Mouse (Mus musculus) ES-E14 (cell line): ENCODE measurements around the gene Ssb. TPM values are rescaled to one million over a fixed set of nuclear protein-coding genes. Genes with fewer than 3 reads are reported as not detected.
A peak's percentile ranks its signal among the peaks of the same experiment; 100 is the strongest.

Experiments
- DNase-seq: peaks from one replicate; pipeline ENCODE4 v3.0.0-alpha.2; 2013; ENCODE audit warnings: low read depth, low spot score
- H3K27ac ChIP-seq: 2 replicates; pipeline ENCODE4 v1.5.1; 2012; ENCODE audit warnings: low read depth, mild to moderate bottlenecking, low read length, moderate library complexity, mixed read lengths; ENCODE audit not compliant: poor library complexity, insufficient read depth, severe bottlenecking
- H3K36me3 ChIP-seq: 2 replicates; pipeline ENCODE4 v1.6.1; 2012; ENCODE audit warnings: mild to moderate bottlenecking, low read length, moderate library complexity, mixed read lengths; ENCODE audit not compliant: control insufficient read depth, poor library complexity, insufficient read depth, severe bottlenecking
- H3K4me1 ChIP-seq, 2 experiments: fragments of 150-350 bp in 1 of 2; sonication (generic) in 1 of 2; 2 replicates each; pipeline ENCODE4 v1.6.1; 2012; ENCODE audit warnings: low read length in 2 of 2, mild to moderate bottlenecking in 1 of 2, mixed read lengths in 1 of 2; ENCODE audit not compliant: control insufficient read depth in 2 of 2, insufficient read depth in 2 of 2, poor library complexity in 1 of 2
- H3K4me3 ChIP-seq, 2 experiments: fragments of 150-350 bp in 1 of 2; sonication (generic) in 1 of 2; 2 replicates each; pipeline ENCODE4 v1.5.1; 2012; ENCODE audit warnings: low read length in 2 of 2, low read depth in 1 of 2, mild to moderate bottlenecking in 1 of 2, mixed read lengths in 1 of 2; ENCODE audit not compliant: insufficient read depth in 1 of 2, poor library complexity in 1 of 2, severe bottlenecking in 1 of 2
- H3K9ac ChIP-seq: 2 replicates; pipeline ENCODE4 v1.6.1; 2012; ENCODE audit warnings: low read depth, mild to moderate bottlenecking, low read length, mixed read lengths; ENCODE audit not compliant: poor library complexity, insufficient read depth, severe bottlenecking
- H3K9me3 ChIP-seq: fragments of 150-350 bp; sonication (generic); 2 replicates; pipeline ENCODE4 v1.6.1; 2012; ENCODE audit warnings: low read depth, mild to moderate bottlenecking, low read length; ENCODE audit not compliant: control insufficient read depth, insufficient read depth
- CHD2 ChIP-seq: IDR thresholded peaks from 2 replicates; pipeline ENCODE4 v1.6.1; 2014; ENCODE audit warnings: mild to moderate bottlenecking, low read depth, low read length, inconsistent platforms
- HCFC1 ChIP-seq: IDR thresholded peaks from 2 replicates; pipeline ENCODE4 v1.6.1; 2012; ENCODE audit warnings: low read length, inconsistent platforms, borderline replicate concordance; ENCODE audit not compliant: insufficient read depth
- MAFK ChIP-seq: IDR thresholded peaks from 2 replicates; pipeline ENCODE4 v1.6.1; 2014; ENCODE audit warnings: mild to moderate bottlenecking, low read depth, low read length, inconsistent platforms; ENCODE audit not compliant: insufficient read depth
- ZC3H11A ChIP-seq: IDR thresholded peaks from 2 replicates; pipeline ENCODE4 v1.6.1; 2012; ENCODE audit warnings: low read depth, mild to moderate bottlenecking, inconsistent platforms, low read length, borderline replicate concordance
- ZNF384 ChIP-seq: IDR thresholded peaks from 2 replicates; pipeline ENCODE4 v1.6.1; 2012; ENCODE audit warnings: low read depth, low read length, inconsistent platforms
- in situ Hi-C, 2 experiments: fragments of 600-800 bp; cut with MboI; formaldehyde crosslinking; loops; one replicate each; pipeline ENCODE4 v1.15.1; 2025; ENCODE audit warnings: low sequenced_read_pairs in 2 of 2, inconsistent platforms in 1 of 2; ENCODE audit not compliant: unreplicated experiment in 2 of 2
- total RNA-seq: library from RNA; depleted of rRNA; stranded (reverse); fragments of 300-350 nt; gene quantifications from 2 replicates; pipeline ENCODE4 v1.2.3, GENCODE M21; 2012; rRNA removed

Gene Ssb
- total RNA-seq: 118 and 191 TPM in 2 replicates

DNA sequence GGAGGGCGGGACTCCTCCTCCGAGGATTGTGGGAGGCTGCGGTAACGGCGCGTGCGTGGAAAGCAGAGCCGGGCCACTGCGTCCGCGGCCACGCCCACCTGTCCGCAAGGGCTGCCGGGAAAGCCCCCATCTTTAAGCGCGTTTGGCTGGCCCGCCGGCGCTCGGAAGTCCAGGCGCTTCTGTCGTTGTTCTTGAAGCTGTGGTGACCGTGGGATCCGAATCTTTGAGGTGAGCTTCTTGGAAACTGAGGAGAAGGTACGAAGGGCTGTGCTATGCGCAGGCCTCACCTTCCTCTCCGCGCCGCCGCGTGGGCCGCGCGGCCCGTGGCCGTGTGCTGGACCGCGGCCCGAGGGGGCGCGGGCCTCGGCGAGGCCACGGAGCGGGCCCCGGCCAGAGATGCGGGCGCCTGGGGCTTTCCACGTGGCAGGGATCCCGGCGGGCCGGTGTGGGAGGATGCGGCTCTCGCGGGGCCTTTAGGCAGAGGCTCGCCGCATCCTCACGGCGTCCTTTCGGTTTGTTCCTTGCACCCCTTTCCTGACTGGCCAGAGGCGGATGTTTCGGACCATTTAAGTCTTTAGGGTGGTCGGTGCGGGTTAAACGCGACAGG lies at the start of gene Ssb:
Ssb (plus strand) TSS at position 78 of the 607 bp plus-strand sequence.
- Histone ChIP-seq H3K4me1 (peaks cover 1 to 9% of the 10 kb centered on the region in 2 experiments; a peak in 3 of 4 replicates), H3K4me3 (peak within 1 kb of the TSS; percentile 78 to 82), H3K36me3 (no peaks in the 10 kb centered on the region; the same call in 1 of the 2 replicates), H3K9ac (peak within 1 kb of the TSS; percentile 87), H3K9me3 (no peaks in the 10 kb centered on the region), H3K27ac (peak within 1 kb of the TSS; percentile 26; the same call in 1 of the 2 replicates)
- peak; percentile 75 for DNase-seq
- in situ Hi-C loops: no loop called here
- TF ChIP-seq HCFC1 (no peak), CHD2 (no peak), ZNF384 (no peak), ZC3H11A (no peak), MAFK (no peak)

DNA sequence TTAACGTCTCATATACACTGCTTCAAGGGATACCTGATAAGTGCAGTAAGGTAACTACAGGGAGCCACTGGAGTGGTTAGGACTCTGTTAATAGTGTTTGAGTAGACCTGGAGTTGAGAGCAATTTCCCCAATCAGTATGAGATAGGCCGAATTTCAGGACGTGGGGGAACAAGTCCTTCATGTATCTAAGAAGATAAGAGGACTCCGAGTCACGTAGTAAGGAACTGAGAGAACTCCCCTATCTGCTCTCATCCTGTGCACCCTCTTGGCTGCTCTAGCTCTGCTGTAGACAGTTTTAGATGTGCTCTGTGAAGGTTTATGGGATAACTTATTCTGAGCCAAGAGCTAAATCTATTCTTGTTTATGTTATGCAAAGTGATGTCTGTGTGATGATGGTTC lies 44.8 kb upstream of the Ssb start:
- DNase-seq: no peak
- H3K36me3 ChIP-seq: no peaks in the 10 kb centered on the region
- H3K4me1 ChIP-seq: no peaks in the 10 kb centered on the region
- H3K9ac ChIP-seq: no peak overlapping the region
- TF ChIP-seq HCFC1 (no peak), MAFK (no peak), ZC3H11A (no peak), CHD2 (no peak), ZNF384 (no peak)
- no peak overlapping the region for H3K4me3 ChIP-seq
- H3K9me3 ChIP-seq: no peaks in the 10 kb centered on the region
- in situ Hi-C loops: no loop called here
- no peak overlapping the region for H3K27ac ChIP-seq

DNA sequence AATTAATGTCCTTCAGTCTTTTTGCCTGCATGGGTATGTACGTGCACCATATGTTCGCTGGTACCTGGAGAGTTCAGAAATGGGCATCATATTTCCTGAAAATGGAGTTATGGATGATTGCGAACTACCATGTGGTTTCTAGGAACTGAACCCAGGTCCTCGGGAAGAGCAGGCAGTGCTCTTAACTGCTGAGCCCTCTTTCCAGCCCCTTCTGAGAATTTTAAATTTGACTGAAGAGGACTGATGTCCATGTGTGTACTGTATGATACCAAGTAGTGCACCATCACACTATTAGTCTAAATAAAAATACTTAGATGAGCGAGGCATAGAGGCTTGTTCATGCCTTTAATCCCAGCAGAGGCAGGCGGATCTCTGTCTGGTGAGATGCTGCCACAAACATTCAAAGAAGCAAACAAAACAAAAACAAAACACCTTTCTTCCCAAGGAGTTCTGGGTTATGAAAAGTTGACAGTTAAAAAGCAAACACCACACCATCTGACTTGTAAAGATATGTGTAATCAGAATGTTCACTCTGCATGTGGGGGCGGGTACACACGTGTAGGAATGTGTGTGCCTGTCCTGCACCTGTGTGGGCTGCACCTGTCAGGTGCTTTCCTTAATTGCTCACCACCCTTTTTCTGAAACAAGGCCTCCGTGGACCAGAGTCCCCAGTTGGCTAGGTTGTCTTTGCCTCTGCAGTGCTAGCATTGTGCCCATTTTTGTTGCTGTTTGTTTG lies 42.8 kb upstream of the Ssb start:
- no peak for DNase-seq
- no peak for TF ChIP-seq ZC3H11A
- TF ChIP-seq HCFC1: no peak
- no peak for TF ChIP-seq CHD2
- no peak for TF ChIP-seq ZNF384
- TF ChIP-seq MAFK: no peak

DNA sequence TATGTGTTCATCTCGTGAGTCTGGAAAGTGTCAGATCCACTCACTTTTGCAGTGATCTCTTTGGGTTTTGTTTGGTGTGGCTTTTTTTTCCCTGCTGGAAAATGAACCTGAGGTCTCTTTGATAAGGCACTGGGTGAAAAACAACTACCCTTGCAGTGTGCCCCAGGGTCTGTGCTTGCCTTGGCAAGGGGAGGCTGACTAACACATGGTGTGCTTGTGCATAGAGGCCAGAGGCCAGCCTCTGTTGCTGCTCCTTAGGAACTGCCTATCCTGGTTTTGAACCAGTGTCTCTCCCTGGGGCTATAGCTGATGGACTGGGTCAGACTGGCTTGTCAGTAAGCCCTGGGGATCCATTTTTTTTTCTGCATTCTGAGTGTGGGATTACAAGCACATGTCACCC lies 41.2 kb upstream of the Ssb start:
- Histone ChIP-seq H3K9me3 (no peaks in the 10 kb centered on the region), H3K36me3 (no peaks in the 10 kb centered on the region), H3K4me3 (no peak overlapping the region), H3K4me1 (peaks cover 0 to 3% of the 10 kb centered on the region in 2 experiments; a peak in 1 of 4 replicates), H3K9ac (no peak overlapping the region), H3K27ac (no peak overlapping the region)
- in situ Hi-C loops: no loop called here
- no peak for DNase-seq
- TF ChIP-seq ZC3H11A (no peak), HCFC1 (no peak), MAFK (no peak), CHD2 (no peak), ZNF384 (no peak)

More for the DNA sequence above, 42.8 kb upstream of the Ssb start:
- no peak overlapping the region for H3K27ac ChIP-seq
- no peaks in the 10 kb centered on the region for H3K9me3 ChIP-seq
- in situ Hi-C loops: no loop called here
- H3K9ac ChIP-seq: no peak overlapping the region
- H3K4me3 ChIP-seq: no peak overlapping the region
- H3K4me1 ChIP-seq: peaks cover 0 to 3% of the 10 kb centered on the region in 2 experiments; a peak in 1 of 4 replicates
- no peaks in the 10 kb centered on the region for H3K36me3 ChIP-seq
